Mouse (Mus musculus) erythroblast, embryonic 14.5 days (primary cell): ENCODE data around the gene Cacna1a.

Experiments used
- GATA1 ChIP-seq: IDR thresholded peaks from 2 replicates; pipeline ENCODE4 v1.6.1; 2012; ENCODE audit warnings: low read length, inconsistent platforms, mixed read lengths
- TAL1 ChIP-seq: IDR thresholded peaks from 3 replicates; pipeline ENCODE4 v1.6.1; 2012; ENCODE audit warnings: low read length, inconsistent platforms, mixed read lengths

- TF ChIP-seq TAL1 = no peak
- no peak for TF ChIP-seq GATA1
Measured at GRCm38 (mm10) chr8:84629586-84629985, 241.3 kb downstream of the Cacna1a start.
